Mouse (Mus musculus): ENCODE measurements around the gene Lpp. TPM values are rescaled to one million over a fixed set of nuclear protein-coding genes. Genes with fewer than 3 reads are reported as not detected.

Gene Lpp
- polyA plus RNA-seq, 1 experiment from 2014 or later: 50.0 TPM

GRCm38 (mm10) chr16:24487782-24488241 is 94.5 kb downstream of the Lpp start:
- Histone ChIP-seq H3K36me3 (peaks cover 8% of the 10 kb centered on the region; the same call in 1 of the 2 replicates), H3K4me3 (no peak overlapping the region), H3K9me3 (replicated peaks) (no peaks in the 10 kb centered on the region), H3K27ac (ENCODE audit: poor library complexity, severe bottlenecking) (peak overlapping the region; percentile 94), H3K4me1 (replicated peaks) (peaks cover 56% of the 10 kb centered on the region), H3K27me3 (replicated peaks) (no peaks in the 10 kb centered on the region), H3K4me2 (peak overlapping the region; percentile 31; the same call in 1 of the 2 replicates), H3K9ac (peak overlapping the region; percentile 47; the same call in 1 of the 2 replicates)
- peak; percentile 54; the same call in 1 of the 2 replicates for ATAC-seq (ENCODE audit: insufficient number of reproducible peaks, low FRiP score)
- 38% methylated on average over 6 of the region's 6 CpGs for WGBS

GRCm38 (mm10) chr16:24489516-24490285 is 96.4 kb downstream of the Lpp start:
- H3K9ac ChIP-seq: no peak overlapping the region

GRCm38 (mm10) chr16:24490751-24491485 is 97.6 kb downstream of the Lpp start:
- ATAC-seq (ENCODE audit: insufficient number of reproducible peaks, low FRiP score): no peak
- Histone ChIP-seq H3K27ac (ENCODE audit: poor library complexity, severe bottlenecking) (peak overlapping the region; percentile 69), H3K36me3 (no peaks in the 10 kb centered on the region), H3K4me3 (no peak overlapping the region), H3K4me2 (no peak overlapping the region), H3K9me3 (replicated peaks) (no peaks in the 10 kb centered on the region), H3K27me3 (replicated peaks) (no peaks in the 10 kb centered on the region), H3K4me1 (replicated peaks) (peaks cover 82% of the 10 kb centered on the region), H3K9ac (peak overlapping the region; percentile 42; the same call in 1 of the 2 replicates)
- 55% methylated on average over 17 of the region's 18 CpGs for WGBS

More at GRCm38 (mm10) chr16:24489516-24490285, 96.4 kb downstream of the Lpp start:
- ATAC-seq (ENCODE audit: insufficient number of reproducible peaks, low FRiP score): no peak
- Histone ChIP-seq H3K4me1 (replicated peaks) (peaks cover 69% of the 10 kb centered on the region), H3K27ac (ENCODE audit: poor library complexity, severe bottlenecking) (peak overlapping the region; percentile 69; the same call in 1 of the 2 replicates), H3K4me2 (no peak overlapping the region), H3K27me3 (replicated peaks) (no peaks in the 10 kb centered on the region), H3K9me3 (replicated peaks) (no peaks in the 10 kb centered on the region), H3K36me3 (no peaks in the 10 kb centered on the region; the same call in 1 of the 2 replicates), H3K4me3 (no peak overlapping the region)
- WGBS: 84% methylated on average over 8 of the region's 8 CpGs

- H3K9me3 ChIP-seq (replicated peaks): no peaks in the 10 kb centered on the region
- peak overlapping the region; percentile 69 for H3K27ac ChIP-seq (ENCODE audit: poor library complexity, severe bottlenecking)
- H3K4me2 ChIP-seq: no peak overlapping the region
- H3K27me3 ChIP-seq (replicated peaks): no peaks in the 10 kb centered on the region
- no peak overlapping the region for H3K4me3 ChIP-seq
- H3K9ac ChIP-seq: 0 out of 2 replicates have a peak overlapping the region, but pooled peaks have one; percentile 42
- no peaks in the 10 kb centered on the region for H3K36me3 ChIP-seq
- peaks cover 87% of the 10 kb centered on the region for H3K4me1 ChIP-seq (replicated peaks)
- no peak for ATAC-seq (ENCODE audit: insufficient number of reproducible peaks, low FRiP score)
- WGBS: 68% methylated on average over 2 of the region's 2 CpGs
These were observed 98.1 kb downstream of the Lpp start for GRCm38 (mm10) chr16:24491486-24491758.

GRCm38 (mm10) chr16:24492194-24492940 is 99.1 kb downstream of the Lpp start:
- no peak overlapping the region for H3K9ac ChIP-seq
- H3K27ac ChIP-seq (ENCODE audit: poor library complexity, severe bottlenecking): peak overlapping the region; percentile 69
- H3K4me2 ChIP-seq: no peak overlapping the region
- no peak overlapping the region for H3K4me3 ChIP-seq
- 31% methylated on average over 4 of the region's 4 CpGs for WGBS
- H3K36me3 ChIP-seq: no peaks in the 10 kb centered on the region
- H3K4me1 ChIP-seq (replicated peaks): peaks cover 92% of the 10 kb centered on the region
- ATAC-seq (ENCODE audit: insufficient number of reproducible peaks, low FRiP score): 0 out of 2 replicates have a peak, but pooled peaks have one; percentile 31
- no peaks in the 10 kb centered on the region for H3K27me3 ChIP-seq (replicated peaks)
- H3K9me3 ChIP-seq (replicated peaks): no peaks in the 10 kb centered on the region

- H3K4me2 ChIP-seq: no peak overlapping the region
- H3K9ac ChIP-seq: no peak overlapping the region
- 21% methylated on average over 6 of the region's 6 CpGs for WGBS
- peaks cover 82% of the 10 kb centered on the region for H3K4me1 ChIP-seq (replicated peaks)
- no peak overlapping the region for H3K4me3 ChIP-seq
- no peaks in the 10 kb centered on the region for H3K36me3 ChIP-seq
- no peak for ATAC-seq (ENCODE audit: insufficient number of reproducible peaks, low FRiP score)
- peak overlapping the region; percentile 90 for H3K27ac ChIP-seq (ENCODE audit: poor library complexity, severe bottlenecking)
- no peaks in the 10 kb centered on the region for H3K27me3 ChIP-seq (replicated peaks)
- no peaks in the 10 kb centered on the region for H3K9me3 ChIP-seq (replicated peaks)
These were observed 101.2 kb downstream of the Lpp start for GRCm38 (mm10) chr16:24494531-24494930.

GRCm38 (mm10) chr16:24495461-24495860 is 102.2 kb downstream of the Lpp start:
- 53% methylated on average over 4 of the region's 4 CpGs for WGBS
- H3K9me3 ChIP-seq (replicated peaks): no peaks in the 10 kb centered on the region
- no peak for ATAC-seq (ENCODE audit: insufficient number of reproducible peaks, low FRiP score)
- no peak overlapping the region for H3K4me3 ChIP-seq
- no peak overlapping the region for H3K4me2 ChIP-seq
- H3K27me3 ChIP-seq (replicated peaks): no peaks in the 10 kb centered on the region
- no peak overlapping the region; the same call in 1 of the 2 replicates for H3K9ac ChIP-seq
- H3K36me3 ChIP-seq: no peaks in the 10 kb centered on the region
- H3K4me1 ChIP-seq (replicated peaks): peaks cover 79% of the 10 kb centered on the region
- H3K27ac ChIP-seq (ENCODE audit: poor library complexity, severe bottlenecking): peak overlapping the region; percentile 90

GRCm38 (mm10) chr16:24496635-24497034 is 103.3 kb downstream of the Lpp start:
- Histone ChIP-seq H3K9me3 (replicated peaks) (no peaks in the 10 kb centered on the region), H3K4me2 (no peak overlapping the region), H3K36me3 (no peaks in the 10 kb centered on the region), H3K9ac (no peak overlapping the region), H3K27me3 (replicated peaks) (no peaks in the 10 kb centered on the region), H3K4me3 (no peak overlapping the region), H3K4me1 (replicated peaks) (peaks cover 79% of the 10 kb centered on the region), H3K27ac (ENCODE audit: poor library complexity, severe bottlenecking) (0 out of 2 replicates have a peak overlapping the region, but pooled peaks have one; percentile 90)
- 87% methylated on average over 7 of the region's 7 CpGs for WGBS
- no peak for ATAC-seq (ENCODE audit: insufficient number of reproducible peaks, low FRiP score)

GRCm38 (mm10) chr16:24497413-24497812 is 104.1 kb downstream of the Lpp start:
- H3K27me3 ChIP-seq (replicated peaks): no peaks in the 10 kb centered on the region
- no peak overlapping the region for H3K4me2 ChIP-seq
- no peaks in the 10 kb centered on the region for H3K9me3 ChIP-seq (replicated peaks)
- H3K4me1 ChIP-seq (replicated peaks): peaks cover 79% of the 10 kb centered on the region
- 38% methylated on average over 2 of the region's 2 CpGs for WGBS
- no peak overlapping the region for H3K9ac ChIP-seq
- H3K36me3 ChIP-seq: no peaks in the 10 kb centered on the region
- peak overlapping the region; percentile 42 for H3K27ac ChIP-seq (ENCODE audit: poor library complexity, severe bottlenecking)
- H3K4me3 ChIP-seq: no peak overlapping the region
- no peak for ATAC-seq (ENCODE audit: insufficient number of reproducible peaks, low FRiP score)

GRCm38 (mm10) chr16:24498103-24498659 is 104.9 kb downstream of the Lpp start:
- Histone ChIP-seq H3K4me3 (no peak overlapping the region), H3K9me3 (replicated peaks) (no peaks in the 10 kb centered on the region), H3K27me3 (replicated peaks) (no peaks in the 10 kb centered on the region), H3K9ac (no peak overlapping the region), H3K27ac (ENCODE audit: poor library complexity, severe bottlenecking) (no peak overlapping the region), H3K4me2 (no peak overlapping the region), H3K36me3 (no peaks in the 10 kb centered on the region), H3K4me1 (replicated peaks) (peaks cover 81% of the 10 kb centered on the region)
- no peak for ATAC-seq (ENCODE audit: insufficient number of reproducible peaks, low FRiP score)
- whole genome bisulfite sequencing: 64% methylated on average over 5 of the region's 5 CpGs

All from heart, embryonic 12.5 days (tissue).